Mouse (Mus musculus): ENCODE data around the gene Akap13. TPM values are rescaled to one million over a fixed set of nuclear protein-coding genes. Genes with fewer than 3 reads are reported as not detected.
A peak's percentile ranks its signal among the peaks of the same experiment; 100 is the strongest.

The Akap13 gene
- polyA plus RNA-seq, 1 experiment from 2014 or later, result 33.4 TPM

- no peak overlapping the region for H3K4me2 ChIP-seq
- H3K27ac ChIP-seq, result no peak overlapping the region
- no peak overlapping the region for H3K4me3 ChIP-seq (replicated peaks)
- no peaks in the 10 kb centered on the region for H3K9me3 ChIP-seq (replicated peaks)
- H3K36me3 ChIP-seq, result peaks cover 63% of the 10 kb centered on the region
- H3K4me1 ChIP-seq (replicated peaks), result peaks cover 45% of the 10 kb centered on the region
- H3K9ac ChIP-seq, result no peak overlapping the region
- no peak for DNase-seq
- WGBS (ENCODE audit: insufficient replicate concordance), result 90% methylated on average over 4 of the region's 4 CpGs
- no peaks in the 10 kb centered on the region for H3K27me3 ChIP-seq
- no peak for ATAC-seq (ENCODE audit: low read depth)
Measured at GRCm38 (mm10) chr7:75709936-75710335, 254.6 kb downstream of the Akap13 start.

GRCm38 (mm10) chr7:75710920-75711319 is 255.6 kb downstream of the Akap13 start:
- H3K9me3 ChIP-seq (replicated peaks), result no peaks in the 10 kb centered on the region
- no peak overlapping the region; the same call in 1 of the 2 replicates for H3K27ac ChIP-seq
- no peak overlapping the region for H3K9ac ChIP-seq
- peaks cover 52% of the 10 kb centered on the region for H3K4me1 ChIP-seq (replicated peaks)
- DNase-seq (no peak), ATAC-seq (ENCODE audit: low read depth) (no peak)
- no peak overlapping the region for H3K4me2 ChIP-seq
- peaks cover 54% of the 10 kb centered on the region for H3K36me3 ChIP-seq
- 84% methylated on average over 6 of the region's 6 CpGs for WGBS (ENCODE audit: insufficient replicate concordance)
- H3K4me3 ChIP-seq (replicated peaks), result no peak overlapping the region
- no peaks in the 10 kb centered on the region for H3K27me3 ChIP-seq

GRCm38 (mm10) chr7:75711436-75711835 is 256.1 kb downstream of the Akap13 start:
- H3K4me3 ChIP-seq (replicated peaks), result no peak overlapping the region
- H3K27me3 ChIP-seq, result no peaks in the 10 kb centered on the region
- no peaks in the 10 kb centered on the region for H3K9me3 ChIP-seq (replicated peaks)
- peaks cover 49% of the 10 kb centered on the region for H3K36me3 ChIP-seq
- ATAC-seq (ENCODE audit: low read depth) (no peak), DNase-seq (no peak)
- H3K27ac ChIP-seq, result no peak overlapping the region
- no peak overlapping the region for H3K4me2 ChIP-seq
- H3K9ac ChIP-seq, result no peak overlapping the region
- WGBS (ENCODE audit: insufficient replicate concordance), result 71% methylated on average over 2 of the region's 2 CpGs
- peaks cover 54% of the 10 kb centered on the region for H3K4me1 ChIP-seq (replicated peaks)

GRCm38 (mm10) chr7:75712808-75713207 is 257.5 kb downstream of the Akap13 start:
- H3K9ac ChIP-seq, result no peak overlapping the region
- no peaks in the 10 kb centered on the region for H3K27me3 ChIP-seq
- no peaks in the 10 kb centered on the region for H3K9me3 ChIP-seq (replicated peaks)
- WGBS (ENCODE audit: insufficient replicate concordance), result 22% methylated on average over 2 of the region's 2 CpGs
- H3K4me3 ChIP-seq (replicated peaks), result no peak overlapping the region
- peaks cover 46% of the 10 kb centered on the region for H3K4me1 ChIP-seq (replicated peaks)
- no peak overlapping the region for H3K27ac ChIP-seq
- H3K36me3 ChIP-seq, result peaks cover 42% of the 10 kb centered on the region
- no peak overlapping the region for H3K4me2 ChIP-seq
- ATAC-seq (ENCODE audit: low read depth), result no peak
- no peak for DNase-seq

GRCm38 (mm10) chr7:75713959-75714358 is 258.6 kb downstream of the Akap13 start:
- H3K27ac ChIP-seq, result peak overlapping the region; percentile 39; the same call in 1 of the 2 replicates
- no peak overlapping the region for H3K4me3 ChIP-seq (replicated peaks)
- ATAC-seq (ENCODE audit: low read depth) (peak; percentile 72), DNase-seq (no peak)
- WGBS (ENCODE audit: insufficient replicate concordance), result 23% methylated on average over 5 of the region's 5 CpGs
- H3K36me3 ChIP-seq, result peaks cover 41% of the 10 kb centered on the region
- peaks cover 37% of the 10 kb centered on the region for H3K4me1 ChIP-seq (replicated peaks)
- H3K9ac ChIP-seq, result no peak overlapping the region
- H3K27me3 ChIP-seq, result no peaks in the 10 kb centered on the region
- no peak overlapping the region for H3K4me2 ChIP-seq
- H3K9me3 ChIP-seq (replicated peaks), result no peaks in the 10 kb centered on the region

GRCm38 (mm10) chr7:75715026-75715425 is 259.7 kb downstream of the Akap13 start:
- no peak overlapping the region for H3K9ac ChIP-seq
- H3K4me3 ChIP-seq (replicated peaks), result no peak overlapping the region
- no peaks in the 10 kb centered on the region for H3K9me3 ChIP-seq (replicated peaks)
- DNase-seq, result no peak
- peaks cover 41% of the 10 kb centered on the region for H3K36me3 ChIP-seq
- no peaks in the 10 kb centered on the region for H3K27me3 ChIP-seq
- no peak for ATAC-seq (ENCODE audit: low read depth)
- 87% methylated on average over 4 of the region's 4 CpGs for WGBS (ENCODE audit: insufficient replicate concordance)
- peaks cover 37% of the 10 kb centered on the region for H3K4me1 ChIP-seq (replicated peaks)
- no peak overlapping the region for H3K4me2 ChIP-seq
- H3K27ac ChIP-seq, result no peak overlapping the region

GRCm38 (mm10) chr7:75715939-75716338 is 260.6 kb downstream of the Akap13 start:
- Histone ChIP-seq H3K9me3 (replicated peaks) (no peaks in the 10 kb centered on the region), H3K4me1 (replicated peaks) (peaks cover 37% of the 10 kb centered on the region), H3K27me3 (no peaks in the 10 kb centered on the region), H3K4me2 (no peak overlapping the region), H3K9ac (no peak overlapping the region), H3K36me3 (peaks cover 45% of the 10 kb centered on the region), H3K4me3 (replicated peaks) (no peak overlapping the region), H3K27ac (no peak overlapping the region)
- WGBS (ENCODE audit: insufficient replicate concordance), result 77% methylated on average over 4 of the region's 4 CpGs
- DNase-seq (no peak), ATAC-seq (ENCODE audit: low read depth) (no peak)

GRCm38 (mm10) chr7:75717349-75717748 is 262.0 kb downstream of the Akap13 start:
- Histone ChIP-seq H3K27me3 (no peaks in the 10 kb centered on the region), H3K4me3 (replicated peaks) (no peak overlapping the region), H3K9me3 (replicated peaks) (no peaks in the 10 kb centered on the region), H3K4me2 (no peak overlapping the region), H3K9ac (no peak overlapping the region), H3K36me3 (peaks cover 38% of the 10 kb centered on the region), H3K4me1 (replicated peaks) (peaks cover 31% of the 10 kb centered on the region), H3K27ac (no peak overlapping the region)
- ATAC-seq (ENCODE audit: low read depth), result no peak
- no peak for DNase-seq

- peaks cover 7% of the 10 kb centered on the region; the same call in 1 of the 2 replicates for H3K4me1 ChIP-seq (replicated peaks)
- DNase-seq, result no peak
- H3K9ac ChIP-seq, result no peak overlapping the region
- H3K36me3 ChIP-seq, result peaks cover 66% of the 10 kb centered on the region
- no peak for ATAC-seq (ENCODE audit: low read depth)
- no peak overlapping the region for H3K4me3 ChIP-seq (replicated peaks)
- H3K27me3 ChIP-seq, result no peaks in the 10 kb centered on the region
- 81% methylated on average over 4 of the region's 4 CpGs for WGBS (ENCODE audit: insufficient replicate concordance)
- no peak overlapping the region for H3K27ac ChIP-seq
- H3K4me2 ChIP-seq, result no peak overlapping the region
- H3K9me3 ChIP-seq (replicated peaks), result no peaks in the 10 kb centered on the region
Measured at GRCm38 (mm10) chr7:75721302-75721701, 266.0 kb downstream of the Akap13 start.

GRCm38 (mm10) chr7:75724012-75724411 is 268.7 kb downstream of the Akap13 start:
- Histone ChIP-seq H3K36me3 (peaks cover 77% of the 10 kb centered on the region), H3K9me3 (replicated peaks) (no peaks in the 10 kb centered on the region), H3K4me1 (replicated peaks) (peaks cover 7% of the 10 kb centered on the region; the same call in 1 of the 2 replicates), H3K27ac (no peak overlapping the region), H3K4me2 (no peak overlapping the region), H3K27me3 (no peaks in the 10 kb centered on the region), H3K9ac (no peak overlapping the region), H3K4me3 (replicated peaks) (no peak overlapping the region)
- 26% methylated on average over 1 of the region's 1 CpGs for WGBS (ENCODE audit: insufficient replicate concordance)
- DNase-seq, result no peak
- ATAC-seq (ENCODE audit: low read depth), result peak; percentile 65; the same call in 1 of the 2 replicates

GRCm38 (mm10) chr7:75725899-75726298 is 270.6 kb downstream of the Akap13 start:
- Histone ChIP-seq H3K9ac (no peak overlapping the region), H3K4me3 (replicated peaks) (no peak overlapping the region), H3K36me3 (peaks cover 77% of the 10 kb centered on the region), H3K4me1 (replicated peaks) (peaks cover 7% of the 10 kb centered on the region; the same call in 1 of the 2 replicates), H3K9me3 (replicated peaks) (no peaks in the 10 kb centered on the region), H3K27ac (no peak overlapping the region), H3K27me3 (no peaks in the 10 kb centered on the region), H3K4me2 (no peak overlapping the region)
- DNase-seq (no peak), ATAC-seq (ENCODE audit: low read depth) (no peak)
- WGBS (ENCODE audit: insufficient replicate concordance), result 42% methylated on average over 6 of the region's 6 CpGs

- H3K27me3 ChIP-seq, result no peaks in the 10 kb centered on the region
- no peak overlapping the region for H3K4me2 ChIP-seq
- peaks cover 7% of the 10 kb centered on the region; the same call in 1 of the 2 replicates for H3K4me1 ChIP-seq (replicated peaks)
- no peaks in the 10 kb centered on the region for H3K9me3 ChIP-seq (replicated peaks)
- no peak overlapping the region for H3K27ac ChIP-seq
- DNase-seq (no peak), ATAC-seq (ENCODE audit: low read depth) (no peak)
- H3K36me3 ChIP-seq, result peaks cover 81% of the 10 kb centered on the region
- no peak overlapping the region for H3K4me3 ChIP-seq (replicated peaks)
- no peak overlapping the region for H3K9ac ChIP-seq
- WGBS (ENCODE audit: insufficient replicate concordance), result 96% methylated on average over 9 of the region's 9 CpGs
Measured at GRCm38 (mm10) chr7:75726867-75727266, 271.5 kb downstream of the Akap13 start.

Measured in liver, embryonic 13.5 days (tissue).